Mouse (Mus musculus) kidney, embryonic 15.5 days (tissue): ENCODE measurements around the gene Fa2h. TPM values are rescaled to one million over a fixed set of nuclear protein-coding genes. Genes with fewer than 3 reads are reported as not detected.

Source experiments
- polyA plus RNA-seq: library from polyadenylated mRNA; unstranded; fragments of >200 nt; fragmentation: Nextera tagmentation; extraction: Ambion mirVana; gene quantifications from 2 replicates; pipeline ENCODE4 v1.2.1, GENCODE M21; 2015

The Fa2h gene
- polyA plus RNA-seq, 1 experiment from 2014 or later = 1.0 TPM

Other genes starting within 250 kb of the Fa2h start
- 76.0 and 78.0 TPM in 2 replicates for gene Glg1, start 134.6 kb downstream of the Fa2h start, polyA plus RNA-seq
- 69.1 and 72.4 TPM in 2 replicates for gene Rfwd3, start 93.6 kb downstream of the Fa2h start, polyA plus RNA-seq
- 1.8 and 2.2 TPM in 2 replicates for gene Mlkl, start 55.6 kb downstream of the Fa2h start, polyA plus RNA-seq
- gene Wdr59, start 128.3 kb upstream of the Fa2h start, polyA plus RNA-seq = 6.7 and 7.0 TPM in 2 replicates
- gene Znrf1, start 142.3 kb upstream of the Fa2h start, polyA plus RNA-seq = 25.2 and 28.6 TPM in 2 replicates
- gene Ldhd, start 236.6 kb upstream of the Fa2h start, polyA plus RNA-seq = 1.2 and 1.3 TPM in 2 replicates
- gene Zfp1, start 249.6 kb upstream of the Fa2h start, polyA plus RNA-seq = 20.4 and 21.2 TPM in 2 replicates